Mouse (Mus musculus) hindbrain, embryonic 13.5 days (tissue): ENCODE measurements around the gene Ash1l. TPM values are rescaled to one million over a fixed set of nuclear protein-coding genes. Genes with fewer than 3 reads are reported as not detected.
"Not testable (repeated sequence)": the region's sequence is repeated elsewhere in the genome, so short reads cannot be mapped to it uniquely, and the experiment has no call there.

ENCODE experiments used
- ATAC-seq: fragments of 200-750 bp; cut with Nextera tagmentation; 2 replicates; pipeline ENCODE4 v1.8.0; 2017; ENCODE audit warnings: moderate TSS enrichment; ENCODE audit not compliant: low FRiP score
- H3K27ac ChIP-seq: fragments of 300-500 bp; sonication (generic); 2 replicates; pipeline ENCODE4 v1.5.1; 2015; ENCODE audit warnings: inconsistent platforms, mild to moderate bottlenecking, moderate library complexity
- H3K27me3 ChIP-seq: fragments of 300-500 bp; sonication (generic); 2 replicates; pipeline ENCODE4 v1.6.1; 2015; ENCODE audit warnings: mild to moderate bottlenecking, inconsistent platforms
- H3K36me3 ChIP-seq: fragments of 300-500 bp; sonication (generic); 2 replicates; pipeline ENCODE4 v1.6.1; 2015; ENCODE audit warnings: mild to moderate bottlenecking, inconsistent platforms
- H3K4me1 ChIP-seq: fragments of 300-500 bp; sonication (generic); replicated peaks from 2 replicates; pipeline ENCODE4 v1.6.1; 2015; ENCODE audit warnings: inconsistent platforms
- H3K4me2 ChIP-seq: fragments of 300-500 bp; sonication (generic); 2 replicates; pipeline ENCODE4 v1.6.1; 2015; ENCODE audit warnings: inconsistent platforms, mild to moderate bottlenecking, moderate library complexity
- H3K4me3 ChIP-seq: fragments of 300-500 bp; sonication (generic); 2 replicates; pipeline ENCODE4 v1.5.1; 2015; ENCODE audit warnings: mild to moderate bottlenecking, inconsistent platforms
- H3K9ac ChIP-seq: fragments of 300-500 bp; sonication (generic); 2 replicates; pipeline ENCODE4 v1.6.1; 2015; ENCODE audit warnings: mild to moderate bottlenecking, inconsistent platforms
- H3K9me3 ChIP-seq: fragments of 300-500 bp; sonication (generic); 2 replicates; pipeline ENCODE4 v1.6.1; 2016; ENCODE audit warnings: inconsistent platforms
- WGBS: fragments of 180-500 bp; shearing (Covaris S2); methylation state at CpG from one replicate; pipeline ENCODE4 v1.1.7; 2015; 5-methylcytosine and 5-hydroxymethylcytosine counted together
- polyA plus RNA-seq: library from polyadenylated mRNA; unstranded; fragments of >200 nt; fragmentation: Nextera tagmentation; extraction: Ambion mirVana; gene quantifications from 2 replicates; pipeline ENCODE4 v1.2.1, GENCODE M21; 2015

Ash1l gene
- polyA plus RNA-seq, 1 experiment from 2014 or later = 21.5 TPM

- WGBS = 99% methylated on average over 2 of the region's 2 CpGs
- ATAC-seq = no peak
- Histone ChIP-seq H3K27me3 (no peaks in the 10 kb centered on the region), H3K27ac (no peak overlapping the region), H3K4me2 (no peak overlapping the region), H3K4me1 (no peaks in the 10 kb centered on the region), H3K9ac (no peak overlapping the region), H3K9me3 (no peaks in the 10 kb centered on the region), H3K36me3 (peaks cover 99% of the 10 kb centered on the region), H3K4me3 (no peak overlapping the region)
Observed at GRCm38 (mm10) chr3:88925651-88926050, 24.8 kb upstream of the Ash1l start.

- H3K4me3 ChIP-seq = no peak overlapping the region
- no peak overlapping the region for H3K4me2 ChIP-seq
- no peak overlapping the region for H3K9ac ChIP-seq
- WGBS = 91% methylated on average over 3 of the region's 3 CpGs
- H3K9me3 ChIP-seq = no peaks in the 10 kb centered on the region
- no peaks in the 10 kb centered on the region for H3K4me1 ChIP-seq
- no peaks in the 10 kb centered on the region for H3K27me3 ChIP-seq
- H3K27ac ChIP-seq = no peak overlapping the region
- no peak for ATAC-seq
- peaks cover 98% of the 10 kb centered on the region for H3K36me3 ChIP-seq
Observed at GRCm38 (mm10) chr3:88929501-88929900, 20.9 kb upstream of the Ash1l start.

- no peak overlapping the region for H3K4me2 ChIP-seq
- H3K9ac ChIP-seq = no peak overlapping the region
- no peak overlapping the region for H3K27ac ChIP-seq
- peaks cover 61% of the 10 kb centered on the region for H3K36me3 ChIP-seq
- 96% methylated on average over 10 of the region's 10 CpGs for WGBS
- H3K4me1 ChIP-seq = 0 out of 2 replicates have a peak, but pooled peaks cover 4% of the 10 kb centered on the region
- no peaks in the 10 kb centered on the region for H3K9me3 ChIP-seq
- no peaks in the 10 kb centered on the region for H3K27me3 ChIP-seq
- no peak for ATAC-seq
- H3K4me3 ChIP-seq = no peak overlapping the region
Observed at GRCm38 (mm10) chr3:88939071-88939470, 11.4 kb upstream of the Ash1l start.

GRCm38 (mm10) chr3:88939749-88940148 lies 10.7 kb upstream of the Ash1l start:
- no peaks in the 10 kb centered on the region for H3K9me3 ChIP-seq
- no peak overlapping the region for H3K4me2 ChIP-seq
- H3K4me1 ChIP-seq = 0 out of 2 replicates have a peak, but pooled peaks cover 4% of the 10 kb centered on the region
- H3K9ac ChIP-seq = no peak overlapping the region
- 77% methylated on average over 3 of the region's 3 CpGs for WGBS
- no peak overlapping the region for H3K27ac ChIP-seq
- peak; percentile 36; the same call in 1 of the 2 replicates for ATAC-seq
- H3K4me3 ChIP-seq = no peak overlapping the region
- peaks cover 54% of the 10 kb centered on the region for H3K36me3 ChIP-seq
- H3K27me3 ChIP-seq = no peaks in the 10 kb centered on the region

GRCm38 (mm10) chr3:88942316-88942880 lies 8.0 kb upstream of the Ash1l start:
- peaks cover 6% of the 10 kb centered on the region for H3K4me1 ChIP-seq
- no peak for ATAC-seq
- H3K27me3 ChIP-seq = no peaks in the 10 kb centered on the region
- H3K27ac ChIP-seq = no peak overlapping the region
- H3K4me3 ChIP-seq = no peak overlapping the region
- H3K9ac ChIP-seq = no peak overlapping the region
- no peaks in the 10 kb centered on the region for H3K9me3 ChIP-seq
- WGBS = 96% methylated on average over 10 of the region's 10 CpGs
- peaks cover 36% of the 10 kb centered on the region for H3K36me3 ChIP-seq
- H3K4me2 ChIP-seq = no peak overlapping the region

GRCm38 (mm10) chr3:88944109-88944508 lies 6.3 kb upstream of the Ash1l start:
- H3K4me3 ChIP-seq = no peak overlapping the region
- WGBS = 92% methylated on average over 4 of the region's 4 CpGs
- H3K4me1 ChIP-seq = peaks cover 23% of the 10 kb centered on the region
- H3K4me2 ChIP-seq = no peak overlapping the region
- H3K27ac ChIP-seq = no peak overlapping the region
- no peak for ATAC-seq
- no peaks in the 10 kb centered on the region for H3K27me3 ChIP-seq
- no peak overlapping the region for H3K9ac ChIP-seq
- H3K36me3 ChIP-seq = peaks cover 23% of the 10 kb centered on the region
- no peaks in the 10 kb centered on the region for H3K9me3 ChIP-seq

DNA sequence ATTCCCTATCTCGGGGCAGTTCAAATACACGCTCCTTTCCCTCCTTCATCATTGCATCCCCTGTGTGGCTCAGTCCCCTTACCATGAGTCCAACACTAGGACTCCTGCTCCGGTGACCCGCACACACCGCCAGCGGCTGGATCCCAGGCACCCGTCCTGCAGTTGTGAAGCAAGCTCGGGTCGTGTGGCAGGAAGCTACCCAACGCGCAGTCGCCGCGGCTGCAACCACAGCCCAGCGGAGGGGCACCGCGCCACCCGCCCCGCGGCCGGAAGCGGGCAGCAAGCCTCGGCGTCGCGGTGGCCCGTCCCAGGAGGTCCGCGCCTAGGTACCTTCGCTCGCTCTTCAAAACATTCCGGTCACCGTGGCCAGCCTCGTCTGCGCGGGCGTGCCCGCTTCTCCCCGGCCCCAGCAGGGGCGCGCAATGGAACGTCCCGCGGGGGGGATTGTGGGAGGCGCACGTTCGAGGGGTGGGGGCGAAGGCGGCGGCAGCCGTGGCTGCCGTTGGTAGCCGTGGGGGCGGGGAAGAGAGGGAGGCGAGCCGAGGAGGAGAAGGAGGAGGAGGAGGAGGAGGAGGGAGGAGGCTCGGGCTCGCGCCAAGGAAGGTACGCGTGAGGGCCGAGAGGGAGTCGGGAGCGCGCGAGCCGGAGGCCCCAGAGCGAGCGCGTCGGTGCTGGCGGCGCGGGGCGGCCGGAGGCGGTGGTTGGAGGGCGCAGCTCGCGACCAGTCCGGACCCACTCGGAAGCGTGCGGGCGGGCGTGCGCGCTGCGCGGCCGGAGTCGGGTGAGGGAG lies 441 bp upstream of the Ash1l start:
- H3K9ac ChIP-seq = peak overlapping the region; percentile 95
- WGBS = under 1% methylated on average over 50 of the region's 92 CpGs

GRCm38 (mm10) chr3:88951327-88951800 lies 942 bp downstream of the Ash1l start:
- no peaks in the 10 kb centered on the region for H3K27me3 ChIP-seq
- peak overlapping the region; percentile 95 for H3K9ac ChIP-seq
- H3K27ac ChIP-seq = peak overlapping the region; percentile 100
- peak overlapping the region; percentile 88 for H3K4me3 ChIP-seq
- 2% methylated on average over 5 of the region's 5 CpGs for WGBS
- no peaks in the 10 kb centered on the region for H3K36me3 ChIP-seq
- no peak for ATAC-seq
- no peaks in the 10 kb centered on the region for H3K9me3 ChIP-seq
- H3K4me2 ChIP-seq = peak overlapping the region; percentile 90
- H3K4me1 ChIP-seq = peaks cover 43% of the 10 kb centered on the region

More for the DNA sequence above, 441 bp upstream of the Ash1l start:
- Histone ChIP-seq H3K27me3 (no peaks in the 10 kb centered on the region), H3K4me1 (peaks cover 43% of the 10 kb centered on the region), H3K36me3 (no peaks in the 10 kb centered on the region), H3K9me3 (no peaks in the 10 kb centered on the region), H3K4me2 (peak overlapping the region; percentile 90), H3K4me3 (peak overlapping the region; percentile 88), H3K27ac (peak overlapping the region; percentile 100)
- peak; percentile 93 for ATAC-seq

DNA sequence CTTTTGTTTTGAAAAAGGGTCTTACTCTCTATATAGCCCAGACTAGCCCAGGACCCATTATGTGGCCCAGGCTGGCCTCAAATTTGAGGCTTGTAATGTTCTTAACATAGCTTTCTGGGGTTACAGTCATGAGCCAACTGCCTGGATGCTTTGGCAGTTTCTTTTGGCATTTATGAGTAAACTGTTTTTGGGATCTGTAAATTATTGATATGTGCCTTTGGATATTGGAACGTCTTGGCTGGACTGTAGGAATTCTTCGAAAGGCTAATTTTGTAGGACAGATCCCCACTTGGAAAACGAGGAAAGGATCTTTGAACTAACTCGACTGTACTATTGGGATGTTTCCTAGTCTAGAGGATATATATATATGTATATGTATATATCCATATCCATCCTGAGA lies 2.8 kb downstream of the Ash1l start:
- Histone ChIP-seq H3K27me3 (no peaks in the 10 kb centered on the region), H3K27ac (no peak overlapping the region), H3K9me3 (no peaks in the 10 kb centered on the region), H3K4me2 (no peak overlapping the region), H3K9ac (no peak overlapping the region), H3K36me3 (no peaks in the 10 kb centered on the region), H3K4me3 (no peak overlapping the region), H3K4me1 (peaks cover 33% of the 10 kb centered on the region)
- WGBS = 83% methylated on average over 4 of the region's 4 CpGs
- no peak for ATAC-seq

GRCm38 (mm10) chr3:88953736-88954135 lies 3.3 kb downstream of the Ash1l start:
- Histone ChIP-seq H3K4me2 (no peak overlapping the region), H3K4me3 (no peak overlapping the region), H3K36me3 (no peaks in the 10 kb centered on the region), H3K9ac (no peak overlapping the region), H3K9me3 (no peaks in the 10 kb centered on the region), H3K4me1 (peaks cover 28% of the 10 kb centered on the region), H3K27me3 (no peaks in the 10 kb centered on the region), H3K27ac (no peak overlapping the region)
- no peak for ATAC-seq

DNA sequence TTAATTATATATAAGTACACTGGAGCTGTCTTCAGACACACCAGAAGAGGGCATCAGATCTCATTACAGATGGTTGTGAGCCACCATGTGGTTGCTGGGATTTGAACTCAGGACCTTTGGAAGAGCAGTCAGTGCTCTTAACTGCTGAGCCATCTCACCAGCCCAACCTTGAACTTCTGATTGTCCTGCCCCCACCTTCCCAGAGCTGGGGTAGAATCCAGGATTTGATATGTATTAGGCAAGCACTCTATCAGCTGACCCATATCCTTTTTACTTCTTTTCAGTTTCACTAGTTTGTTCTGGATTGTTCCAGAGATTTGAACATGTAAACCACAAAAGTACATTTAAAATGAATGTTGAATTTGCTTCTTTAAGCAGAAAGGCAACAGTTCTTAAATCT lies 12.8 kb downstream of the Ash1l start:
- not testable (repeated sequence) for H3K27me3 ChIP-seq, H3K27ac ChIP-seq, H3K9me3 ChIP-seq, H3K4me3 ChIP-seq, H3K4me2 ChIP-seq, H3K4me1 ChIP-seq, H3K9ac ChIP-seq, ATAC-seq
- peaks cover 16% of the 10 kb centered on the region for H3K36me3 ChIP-seq

- Histone ChIP-seq H3K27me3 (no peaks in the 10 kb centered on the region), H3K9me3 (no peaks in the 10 kb centered on the region), H3K9ac (no peak overlapping the region), H3K4me1 (peaks cover 13% of the 10 kb centered on the region), H3K27ac (no peak overlapping the region), H3K36me3 (no peaks in the 10 kb centered on the region), H3K4me2 (no peak overlapping the region), H3K4me3 (no peak overlapping the region)
- WGBS = 79% methylated on average over 2 of the region's 2 CpGs
- no peak for ATAC-seq
Observed at GRCm38 (mm10) chr3:88975012-88975411, 24.6 kb downstream of the Ash1l start.
